Mouse (Mus musculus): Measurements from ENCODE around the gene Slc27a1. TPM values are rescaled to one million over a fixed set of nuclear protein-coding genes. Genes with fewer than 3 reads are reported as not detected.
A peak's percentile ranks its signal among the peaks of the same experiment; 100 is the strongest.

Gene Slc27a1
- polyA plus RNA-seq, 1 experiment: 57.5 TPM

DNA sequence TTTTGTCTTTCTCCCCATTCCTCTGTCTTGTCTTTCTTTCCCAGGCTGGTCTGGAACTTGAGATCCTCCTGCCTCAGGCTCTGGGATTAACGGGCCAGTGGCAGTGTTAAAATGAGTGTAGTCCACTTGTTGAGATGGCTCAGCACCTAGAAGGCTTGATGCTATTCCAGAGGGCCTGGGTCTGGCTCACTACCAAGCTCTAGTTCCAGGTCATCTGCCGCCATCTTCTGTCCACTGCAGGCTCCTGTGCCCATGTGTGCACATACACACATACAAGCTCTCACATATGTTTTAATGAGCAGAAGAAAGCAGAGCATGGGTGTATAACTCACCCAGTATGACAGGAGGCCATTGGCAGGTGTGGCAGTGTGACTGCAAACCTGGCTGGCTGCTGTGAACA, 3.4 kb downstream of the Slc27a1 start:
- Histone ChIP-seq H3K79me2 (ENCODE audit: control insufficient read depth, insufficient read depth) (no peaks in the 10 kb centered on the region), H3K27me3 (ENCODE audit: control insufficient read depth, insufficient read depth, insufficient read length) (no peaks in the 10 kb centered on the region), H3K36me3 (ENCODE audit: control insufficient read depth, insufficient read depth) (no peaks in the 10 kb centered on the region), H3K4me3 (ENCODE audit: insufficient read depth, poor library complexity, severe bottlenecking) (no peak overlapping the region), H3ac (ENCODE audit: control insufficient read depth, insufficient read length, low read depth) (no peak overlapping the region), H3K79me3 (ENCODE audit: low read depth) (no peaks in the 10 kb centered on the region)
- TF ChIP-seq MYOD1 (IDR thresholded peaks at IDR 0.05; ENCODE audit: control insufficient read depth, insufficient read length, low read depth) (no peak), MAX (IDR thresholded peaks at IDR 0.05) (no peak), USF1 (IDR thresholded peaks at IDR 0.05; ENCODE audit: low read depth) (no peak), FOSL1 (IDR thresholded peaks at IDR 0.05; ENCODE audit: insufficient read depth, low read length, poor library complexity, severe bottlenecking) (no peak), CEBPB (IDR thresholded peaks at IDR 0.05; ENCODE audit: low read depth) (no peak)

DNA sequence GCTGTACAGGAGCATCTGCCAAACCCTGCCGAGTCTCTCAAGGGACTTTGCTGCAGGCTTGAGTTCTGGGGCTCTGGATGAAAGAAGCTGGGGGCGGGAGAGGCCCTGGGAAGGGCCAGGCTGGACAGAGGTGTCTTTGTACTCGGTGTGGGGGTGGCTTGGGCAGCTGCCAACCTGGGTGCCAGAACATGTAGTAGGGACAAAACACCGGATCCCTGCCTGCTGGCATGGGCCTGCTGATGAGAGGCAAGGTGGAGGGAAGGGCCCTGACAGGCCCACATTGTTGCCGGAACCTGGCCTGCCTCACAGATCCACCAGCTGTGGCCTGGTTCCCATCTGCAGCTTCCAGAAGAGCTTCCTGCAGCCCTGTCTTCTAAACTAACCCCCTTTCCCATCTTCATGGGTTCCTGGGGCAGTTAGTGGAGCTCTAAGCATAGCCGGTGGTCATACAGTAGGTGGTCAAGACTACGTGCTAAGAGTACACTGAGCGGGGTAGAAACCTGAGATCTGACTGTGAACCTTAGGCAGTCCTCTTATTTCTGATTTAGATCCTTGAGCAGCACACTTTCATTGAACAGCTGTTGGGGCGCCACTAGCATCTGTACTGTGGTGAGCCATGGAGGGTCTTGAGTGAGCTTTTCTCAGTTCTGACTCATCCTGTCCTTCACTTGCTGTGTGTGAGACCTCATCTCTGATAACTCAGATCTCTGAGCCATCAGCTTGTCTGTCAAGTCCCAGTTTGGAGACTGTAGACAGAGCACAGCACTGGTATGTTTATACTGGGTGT, 4.4 kb downstream of the Slc27a1 start:
- Histone ChIP-seq H3K4me3 (ENCODE audit: insufficient read depth, poor library complexity, severe bottlenecking) (no peak overlapping the region), H3K36me3 (ENCODE audit: control insufficient read depth, insufficient read depth) (no peaks in the 10 kb centered on the region), H3ac (ENCODE audit: control insufficient read depth, insufficient read length, low read depth) (no peak overlapping the region), H3K79me3 (ENCODE audit: low read depth) (no peaks in the 10 kb centered on the region), H3K79me2 (ENCODE audit: control insufficient read depth, insufficient read depth) (no peaks in the 10 kb centered on the region), H3K27me3 (ENCODE audit: control insufficient read depth, insufficient read depth, insufficient read length) (no peaks in the 10 kb centered on the region)
- TF ChIP-seq CTCF (IDR thresholded peaks at IDR 0.05; ENCODE audit: control insufficient read depth, insufficient read depth, insufficient read length): no peak
- peak; percentile 68 for TF ChIP-seq MYOD1 (IDR thresholded peaks at IDR 0.05; ENCODE audit: control insufficient read depth, insufficient read length, low read depth)

DNA sequence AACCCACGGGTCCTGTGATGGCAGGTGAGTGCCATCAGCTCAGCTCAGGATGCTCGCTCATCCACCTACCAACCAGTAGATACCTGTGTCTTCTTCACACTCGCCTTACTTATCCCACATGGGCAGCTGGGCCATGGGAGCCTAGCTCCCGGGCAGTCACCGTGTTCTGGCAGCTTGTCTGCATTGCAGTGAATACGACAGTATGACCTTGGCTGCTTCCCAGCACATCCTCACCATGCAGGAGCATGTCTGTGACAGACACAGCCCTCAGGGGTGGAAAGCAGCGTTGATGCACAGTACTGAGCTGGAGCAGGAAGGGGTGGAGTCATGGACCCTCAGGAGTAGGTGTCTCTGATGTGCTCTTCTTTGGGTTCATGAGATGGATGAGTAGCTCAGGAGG, 5.7 kb downstream of the Slc27a1 start:
- Histone ChIP-seq H3K36me3 (ENCODE audit: control insufficient read depth, insufficient read depth) (no peaks in the 10 kb centered on the region), H3K79me3 (ENCODE audit: low read depth) (no peaks in the 10 kb centered on the region), H3ac (ENCODE audit: control insufficient read depth, insufficient read length, low read depth) (no peak overlapping the region), H3K79me2 (ENCODE audit: control insufficient read depth, insufficient read depth) (peaks cover 3% of the 10 kb centered on the region), H3K27me3 (ENCODE audit: control insufficient read depth, insufficient read depth, insufficient read length) (no peaks in the 10 kb centered on the region), H3K4me3 (ENCODE audit: insufficient read depth, poor library complexity, severe bottlenecking) (no peak overlapping the region)
- no peak for TF ChIP-seq MYOG (IDR thresholded peaks at IDR 0.05; ENCODE audit: control insufficient read depth, extremely low read depth, insufficient read length)
- no peak for TF ChIP-seq USF1 (IDR thresholded peaks at IDR 0.05; ENCODE audit: low read depth)
- TF ChIP-seq FOSL1 (IDR thresholded peaks at IDR 0.05; ENCODE audit: insufficient read depth, low read length, poor library complexity, severe bottlenecking): no peak
- no peak for TF ChIP-seq CTCF (IDR thresholded peaks at IDR 0.05; ENCODE audit: control insufficient read depth, insufficient read depth, insufficient read length)
- TF ChIP-seq MYOD1 (IDR thresholded peaks at IDR 0.05; ENCODE audit: control insufficient read depth, insufficient read length, low read depth): no peak
- no peak for TF ChIP-seq MAX (IDR thresholded peaks at IDR 0.05)
- TF ChIP-seq CEBPB (IDR thresholded peaks at IDR 0.05; ENCODE audit: low read depth): no peak

GRCm38 (mm10) chr8:71575020-71575419, 6.3 kb downstream of the Slc27a1 start:
- TF ChIP-seq CEBPB (IDR thresholded peaks at IDR 0.05; ENCODE audit: low read depth): no peak
- no peak for TF ChIP-seq MAX (IDR thresholded peaks at IDR 0.05)
- TF ChIP-seq USF1 (IDR thresholded peaks at IDR 0.05; ENCODE audit: low read depth): no peak
- peak; percentile 46 for TF ChIP-seq MYOD1 (IDR thresholded peaks at IDR 0.05; ENCODE audit: control insufficient read depth, insufficient read length, low read depth)
- no peak for TF ChIP-seq CTCF (IDR thresholded peaks at IDR 0.05; ENCODE audit: control insufficient read depth, insufficient read depth, insufficient read length)
- TF ChIP-seq MYOG (IDR thresholded peaks at IDR 0.05; ENCODE audit: control insufficient read depth, extremely low read depth, insufficient read length): no peak
- no peak for TF ChIP-seq FOSL1 (IDR thresholded peaks at IDR 0.05; ENCODE audit: insufficient read depth, low read length, poor library complexity, severe bottlenecking)
- no peak overlapping the region for H3ac ChIP-seq (ENCODE audit: control insufficient read depth, insufficient read length, low read depth)
- H3K79me3 ChIP-seq (ENCODE audit: low read depth): peaks cover 2% of the 10 kb centered on the region
- H3K4me3 ChIP-seq (ENCODE audit: insufficient read depth, poor library complexity, severe bottlenecking): no peak overlapping the region
- peaks cover 9% of the 10 kb centered on the region for H3K79me2 ChIP-seq (ENCODE audit: control insufficient read depth, insufficient read depth)
- H3K27me3 ChIP-seq (ENCODE audit: control insufficient read depth, insufficient read depth, insufficient read length): no peaks in the 10 kb centered on the region
- no peaks in the 10 kb centered on the region for H3K36me3 ChIP-seq (ENCODE audit: control insufficient read depth, insufficient read depth)

DNA sequence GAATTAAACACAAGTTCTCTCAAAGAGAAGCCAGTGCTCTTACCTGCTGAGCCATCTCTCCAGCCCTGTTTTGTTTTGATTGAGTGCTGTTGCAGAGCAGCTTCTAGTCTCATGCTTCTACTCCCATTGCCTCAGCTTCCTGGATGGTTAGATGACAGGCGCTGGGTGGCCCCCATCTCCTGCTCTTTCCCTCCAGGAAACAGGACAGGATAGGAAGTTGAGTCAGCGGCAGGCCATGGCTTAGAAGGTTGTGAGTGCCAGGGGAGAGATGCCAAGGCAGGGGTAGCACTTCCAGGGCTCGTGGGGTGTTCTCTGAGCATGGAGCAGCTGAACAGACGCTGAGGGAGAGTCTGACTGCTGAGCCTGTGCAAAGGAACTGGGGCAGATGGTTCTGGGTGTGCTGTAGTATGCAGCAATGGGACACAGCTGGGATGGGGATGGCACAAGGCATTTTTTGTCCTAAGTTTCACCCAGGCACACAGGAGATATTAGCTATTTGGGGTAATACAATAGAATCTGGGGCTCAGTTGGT, 9.2 kb downstream of the Slc27a1 start:
- H3K79me3 ChIP-seq (ENCODE audit: low read depth): peaks cover 17% of the 10 kb centered on the region
- no peak overlapping the region for H3K4me3 ChIP-seq (ENCODE audit: insufficient read depth, poor library complexity, severe bottlenecking)
- peaks cover 32% of the 10 kb centered on the region for H3K79me2 ChIP-seq (ENCODE audit: control insufficient read depth, insufficient read depth)
- no peak for TF ChIP-seq CEBPB (IDR thresholded peaks at IDR 0.05; ENCODE audit: low read depth)
- no peak for TF ChIP-seq MYOD1 (IDR thresholded peaks at IDR 0.05; ENCODE audit: control insufficient read depth, insufficient read length, low read depth)
- no peak for TF ChIP-seq CTCF (IDR thresholded peaks at IDR 0.05; ENCODE audit: control insufficient read depth, insufficient read depth, insufficient read length)
- no peak for TF ChIP-seq MYOG (IDR thresholded peaks at IDR 0.05; ENCODE audit: control insufficient read depth, extremely low read depth, insufficient read length)
- H3K27me3 ChIP-seq (ENCODE audit: control insufficient read depth, insufficient read depth, insufficient read length): no peaks in the 10 kb centered on the region
- H3ac ChIP-seq (ENCODE audit: control insufficient read depth, insufficient read length, low read depth): no peak overlapping the region
- H3K36me3 ChIP-seq (ENCODE audit: control insufficient read depth, insufficient read depth): peaks cover 16% of the 10 kb centered on the region

DNA sequence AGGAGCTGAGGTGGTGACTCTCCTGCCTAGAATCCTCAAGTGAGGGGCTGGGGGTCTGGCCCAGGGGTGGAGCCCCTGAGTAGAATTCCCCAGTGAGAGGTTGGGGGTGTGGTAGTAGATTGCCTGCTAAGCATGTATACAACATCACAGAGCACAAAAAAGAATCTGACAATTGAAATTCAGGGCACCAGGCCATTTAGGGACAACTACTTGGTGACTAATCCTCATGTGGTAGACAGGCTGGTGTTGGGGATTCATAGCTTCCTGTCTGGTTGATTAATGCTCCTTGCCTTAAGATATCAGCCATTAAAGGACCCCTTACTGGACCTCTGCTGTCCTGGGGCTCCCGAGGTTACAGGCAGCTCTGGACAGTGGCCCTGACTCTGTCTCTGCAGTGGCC, 10.3 kb downstream of the Slc27a1 start:
- Histone ChIP-seq H3K36me3 (ENCODE audit: control insufficient read depth, insufficient read depth) (peaks cover 27% of the 10 kb centered on the region), H3K79me2 (ENCODE audit: control insufficient read depth, insufficient read depth) (peaks cover 39% of the 10 kb centered on the region), H3ac (ENCODE audit: control insufficient read depth, insufficient read length, low read depth) (peak overlapping the region; percentile 87), H3K79me3 (ENCODE audit: low read depth) (peaks cover 17% of the 10 kb centered on the region), H3K4me3 (ENCODE audit: insufficient read depth, poor library complexity, severe bottlenecking) (peak overlapping the region; percentile 51), H3K27me3 (ENCODE audit: control insufficient read depth, insufficient read depth, insufficient read length) (no peaks in the 10 kb centered on the region)
- TF ChIP-seq USF1 (IDR thresholded peaks at IDR 0.05; ENCODE audit: low read depth) (peak; percentile 48), MYOD1 (IDR thresholded peaks at IDR 0.05; ENCODE audit: control insufficient read depth, insufficient read length, low read depth) (no peak), MAX (IDR thresholded peaks at IDR 0.05) (peak; percentile 58), MYOG (IDR thresholded peaks at IDR 0.05; ENCODE audit: control insufficient read depth, extremely low read depth, insufficient read length) (no peak), FOSL1 (IDR thresholded peaks at IDR 0.05; ENCODE audit: insufficient read depth, low read length, poor library complexity, severe bottlenecking) (peak; percentile 16)

Measured in C2C12 (cell line).